Comparison of ENCODE assay signal across 8 mouse cellular contexts in genomic region chr13:35969431-35969721, GRCm38 (mm10). TPM values are rescaled to one million over a fixed set of nuclear protein-coding genes. Genes with fewer than 3 reads are reported as not detected.
DNase-seq lines count a peak whose midpoint lies in the region; ATAC-seq lines count a peak whose summit lies in the region.

No protein-coding gene starts in this region.

- H3K4me1 ChIP-seq in lung, embryonic 15.5 days = peaks cover 12% of the 10 kb centered on the region
- peaks cover 27% of the 10 kb centered on the region for H3K4me1 ChIP-seq in forebrain, embryonic 10.5 days
- peaks cover 10% of the 10 kb centered on the region; the same call in 1 of the 2 replicates for H3K4me1 ChIP-seq in intestine, embryonic 14.5 days (replicated peaks; ENCODE audit: control insufficient read depth, insufficient read depth, low read length)
- peaks cover 21% of the 10 kb centered on the region for H3K4me1 ChIP-seq in neural tube, embryonic 15.5 days

- peaks cover 26% of the 10 kb centered on the region for H3K27me3 ChIP-seq in lung, embryonic 15.5 days
- peaks cover 36% of the 10 kb centered on the region for H3K27me3 ChIP-seq in forebrain, embryonic 10.5 days (ENCODE audit: poor library complexity, severe bottlenecking)
- H3K27me3 ChIP-seq in intestine, embryonic 14.5 days (replicated peaks; ENCODE audit: control insufficient read depth, insufficient read depth, low read length) = peaks cover 17% of the 10 kb centered on the region
- peaks cover 36% of the 10 kb centered on the region for H3K27me3 ChIP-seq in neural tube, embryonic 15.5 days (replicated peaks)

- WGBS in lung, embryonic 15.5 days = under 1% methylated on average over 18 of the region's 18 CpGs
- WGBS in forebrain, embryonic 10.5 days = under 1% methylated on average over 18 of the region's 18 CpGs
- WGBS in intestine, embryonic 14.5 days = under 1% methylated on average over 18 of the region's 18 CpGs
- WGBS in neural tube, embryonic 15.5 days = under 1% methylated on average over 18 of the region's 18 CpGs

- H3K27ac ChIP-seq in lung, embryonic 15.5 days = no peak overlapping the region
- H3K27ac ChIP-seq in forebrain, embryonic 10.5 days = peak overlapping the region; percentile 81
- H3K27ac ChIP-seq in intestine, embryonic 14.5 days (ENCODE audit: low read depth) = no peak overlapping the region
- no peak overlapping the region for H3K27ac ChIP-seq in neural tube, embryonic 15.5 days (replicated peaks)

- ATAC-seq in lung, embryonic 15.5 days (ENCODE audit: borderline replicate concordance, extremely low read depth, low FRiP score, low TSS enrichment) = no peak
- 0 out of 2 replicates have a peak, but pooled peaks have one; percentile 20 for ATAC-seq in intestine, embryonic 14.5 days (replicated peaks; ENCODE audit: low FRiP score, low TSS enrichment, low read depth)
- peak; percentile 39 for ATAC-seq in neural tube, embryonic 15.5 days (ENCODE audit: low FRiP score)

- H3K36me3 ChIP-seq in lung, embryonic 15.5 days = no peaks in the 10 kb centered on the region
- no peaks in the 10 kb centered on the region for H3K36me3 ChIP-seq in forebrain, embryonic 10.5 days (replicated peaks)
- H3K36me3 ChIP-seq in intestine, embryonic 14.5 days (ENCODE audit: control insufficient read depth, insufficient read depth, low read length) = no peaks in the 10 kb centered on the region
- no peaks in the 10 kb centered on the region for H3K36me3 ChIP-seq in neural tube, embryonic 15.5 days

- peak overlapping the region; percentile 43 for H3K9ac ChIP-seq in lung, embryonic 15.5 days
- H3K9ac ChIP-seq in intestine, embryonic 14.5 days (ENCODE audit: low read length) = peak overlapping the region; percentile 48
- H3K9ac ChIP-seq in neural tube, embryonic 15.5 days (replicated peaks) = peak overlapping the region; percentile 38

- H3K4me3 ChIP-seq in lung, embryonic 15.5 days = peak overlapping the region; percentile 60
- peak overlapping the region; percentile 71 for H3K4me3 ChIP-seq in forebrain, embryonic 10.5 days
- H3K4me3 ChIP-seq in intestine, embryonic 14.5 days (ENCODE audit: low read depth, low read length) = peak overlapping the region; percentile 59
- H3K4me3 ChIP-seq in neural tube, embryonic 15.5 days (replicated peaks) = peak overlapping the region; percentile 63

- H3K4me2 ChIP-seq in lung, embryonic 15.5 days = peak overlapping the region; percentile 100
- H3K4me2 ChIP-seq in intestine, embryonic 14.5 days (ENCODE audit: low read length) = peak overlapping the region; percentile 100
- peak overlapping the region; percentile 100 for H3K4me2 ChIP-seq in neural tube, embryonic 15.5 days

- H3K9me3 ChIP-seq in lung, embryonic 15.5 days = no peaks in the 10 kb centered on the region
- no peaks in the 10 kb centered on the region for H3K9me3 ChIP-seq in forebrain, embryonic 10.5 days
- H3K9me3 ChIP-seq in intestine, embryonic 14.5 days (ENCODE audit: control insufficient read depth, low read length) = no peaks in the 10 kb centered on the region
- no peaks in the 10 kb centered on the region for H3K9me3 ChIP-seq in neural tube, embryonic 15.5 days (replicated peaks)

- DNase-seq in lung, postnatal 25 days (ENCODE audit: low spot score) = no peak
- peak; percentile 36 for DNase-seq in forebrain, embryonic 10.5 days (ENCODE audit: extremely low spot score, low spot score)
- DNase-seq in intestine, embryonic 14.5 days (ENCODE audit: low spot score) = peak; percentile 74
- DNase-seq in urinary bladder, postnatal 36 days (ENCODE audit: low spot score in 2 of 2) = no peak
- DNase-seq in layer of hippocampus, postnatal 10 days (ENCODE audit: low spot score in 2 of 2) = no peak
- no peak for DNase-seq in gastrocnemius, postnatal 25 days

RNA-seq across cellular contexts. Expression of gene Ppp1r3g, which starts 10.7 kb away (rescaled TPM):
- polyA plus RNA-seq in lung, embryonic 15.5 days (2015; fragmentation: Nextera tagmentation; extraction: Ambion mirVana) = 0.69 and 1.4 TPM in 2 replicates
- polyA plus RNA-seq in forebrain, embryonic 10.5 days (2016; fragmentation: Nextera tagmentation; extraction: Ambion mirVana) = 3.6 and 4.7 TPM in 2 replicates
- 0.96 and 1.6 TPM in 2 replicates for polyA plus RNA-seq in intestine, embryonic 14.5 days (2014; fragmentation: Nextera tagmentation; extraction: Ambion mirVana)
- 0.32 and 0.46 TPM in 2 replicates for polyA plus RNA-seq in neural tube, embryonic 15.5 days (2015; fragmentation: Nextera tagmentation; extraction: Ambion mirVana)
- 10 to 100 TPM in 1 of 2 experiments, 1 to 10 TPM in 1; 8.7 to 10.0 TPM for total RNA-seq in layer of hippocampus, postnatal 10 days (2021)
- not detected for total RNA-seq in gastrocnemius, postnatal 25 days (2021)

Comparison
In these comparisons a context has a peak if more than half of its experiments do, and no peak if none do; other contexts are left out.
1. DNase-seq: peak in forebrain, embryonic 10.5 days (single experiment) and intestine, embryonic 14.5 days (single experiment); none in lung, postnatal 25 days (single experiment), urinary bladder, postnatal 36 days (0 of 2), layer of hippocampus, postnatal 10 days (0 of 2) and gastrocnemius, postnatal 25 days (single experiment).
2. Peak in every context shown above with its lines, with median percentiles within 50 percentile points of each other: H3K4me2 ChIP-seq, H3K4me3 ChIP-seq and H3K9ac ChIP-seq.